Mouse (Mus musculus): ENCODE results near the gene Rab3gap1. TPM values are rescaled to one million over a fixed set of nuclear protein-coding genes. Genes with fewer than 3 reads are reported as not detected.

Gene Rab3gap1
- 10 to 100 TPM; 79.8 to 85.6 (median 83.1) TPM for total RNA-seq (2022)

DNA sequence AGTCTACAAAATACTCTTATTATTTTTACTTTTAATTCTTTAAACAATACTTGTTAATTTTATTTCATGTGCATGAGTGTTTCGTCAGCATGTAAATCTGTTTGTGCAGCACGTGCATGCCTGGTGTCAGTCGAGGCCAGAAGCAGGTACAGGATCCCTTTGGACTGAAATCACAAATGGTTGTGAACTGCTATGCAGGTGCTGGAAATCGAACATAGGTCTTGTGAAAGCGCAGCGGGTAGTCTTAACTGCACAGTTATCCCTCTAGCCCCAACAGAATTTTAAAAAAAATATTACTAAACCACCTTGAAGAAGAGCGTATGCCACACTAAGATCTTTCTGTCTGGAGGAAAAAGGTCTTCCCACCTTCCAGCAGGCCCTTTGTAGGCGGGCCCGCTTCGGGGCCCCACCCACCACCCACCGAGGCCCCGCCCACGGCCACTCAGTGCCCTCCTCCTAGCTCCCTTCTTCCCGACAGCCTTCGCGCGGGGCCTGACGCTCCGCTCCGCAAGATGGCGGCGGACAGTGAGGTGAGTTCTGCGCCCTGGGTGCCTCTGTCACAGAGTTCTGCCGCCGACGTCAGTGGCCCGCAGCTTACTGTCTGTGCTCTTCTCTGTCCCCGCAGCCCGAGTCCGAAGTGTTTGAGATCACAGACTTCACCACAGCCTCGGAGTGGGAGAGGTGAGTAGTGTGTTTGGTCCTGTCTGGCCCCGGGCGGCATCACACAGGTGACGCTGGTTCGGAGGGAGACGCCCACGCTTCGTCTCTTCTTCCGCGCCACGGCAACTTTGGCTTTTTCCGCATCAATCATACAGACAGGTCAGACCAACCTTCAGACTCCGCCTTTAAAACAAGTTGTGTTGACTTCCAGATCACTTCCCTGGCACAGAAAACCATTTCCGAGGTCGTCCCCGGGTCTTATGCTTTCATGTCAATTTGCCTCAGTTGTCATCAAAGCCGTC is at the start of gene Rab3gap1:
Gene Rab3gap1 (plus strand): TSS at position 474 of the 962 bp plus-strand sequence.
- DNase-seq (ENCODE audit: low spot score in 2 of 2) = peak; percentile 79 to 86

- DNase-seq (ENCODE audit: low spot score in 2 of 2) = no peak
Observed at GRCm38 (mm10) chr1:127827325-127827724, 41.2 kb upstream of the Rab3gap1 start.

DNA sequence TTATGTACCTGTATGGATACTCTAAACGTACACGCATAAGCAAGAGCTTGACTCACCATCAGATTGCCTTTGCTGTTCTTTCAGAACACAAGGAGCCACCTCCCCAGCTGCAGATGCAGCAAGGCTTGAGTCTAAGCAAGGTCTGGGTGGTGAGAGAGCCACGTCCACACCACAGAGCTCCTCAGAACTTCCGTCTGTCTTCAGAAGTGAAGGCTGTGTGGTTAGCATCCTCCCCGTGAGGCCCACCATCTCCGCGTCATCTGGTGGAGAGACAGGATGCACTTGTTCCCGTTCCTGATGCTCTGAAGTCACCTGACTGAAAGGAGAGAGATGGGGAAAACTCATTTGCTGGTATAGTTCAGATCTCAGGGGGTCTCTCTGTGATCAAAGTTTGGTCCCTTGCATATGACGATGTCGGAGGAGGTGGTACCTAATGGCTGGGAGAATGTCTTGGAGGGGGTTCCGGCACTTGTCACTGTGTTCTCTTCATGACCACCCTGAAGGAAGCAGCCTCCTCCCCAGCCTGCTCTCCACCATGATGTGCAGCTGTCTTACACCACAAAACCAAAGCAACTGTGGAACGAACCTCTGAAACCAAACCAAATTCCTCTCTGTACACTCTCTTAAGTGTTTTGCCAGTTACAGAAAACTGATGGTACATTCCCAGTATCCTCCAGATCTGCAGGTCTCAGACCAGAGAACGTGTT is 38.2 kb upstream of the Rab3gap1 start:
- DNase-seq (ENCODE audit: low spot score in 2 of 2) = no peak

DNA sequence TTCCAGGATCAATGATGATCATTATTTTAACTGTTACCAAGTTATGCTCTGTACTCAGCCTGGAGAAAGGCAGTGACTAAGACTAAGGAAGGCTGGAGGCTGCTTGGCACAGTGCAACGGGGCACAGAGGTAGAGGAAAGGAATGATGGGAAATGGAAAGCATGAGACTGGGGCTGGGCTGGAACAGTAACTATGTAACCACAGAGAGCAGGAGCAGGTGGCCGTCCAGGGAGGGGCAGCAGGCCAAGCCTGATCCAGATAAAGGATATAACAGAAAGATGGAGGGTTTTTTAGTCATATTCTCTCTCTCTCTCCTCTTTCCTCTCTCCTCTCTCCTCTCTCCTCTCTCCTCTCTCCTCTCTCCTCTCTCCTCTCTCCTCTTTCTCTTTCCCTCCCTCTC is 34.9 kb upstream of the Rab3gap1 start:
- DNase-seq (ENCODE audit: low spot score in 2 of 2) = no peak

- no peak for DNase-seq (ENCODE audit: low spot score in 2 of 2)
Observed at GRCm38 (mm10) chr1:127834202-127834601, 34.4 kb upstream of the Rab3gap1 start.

DNA sequence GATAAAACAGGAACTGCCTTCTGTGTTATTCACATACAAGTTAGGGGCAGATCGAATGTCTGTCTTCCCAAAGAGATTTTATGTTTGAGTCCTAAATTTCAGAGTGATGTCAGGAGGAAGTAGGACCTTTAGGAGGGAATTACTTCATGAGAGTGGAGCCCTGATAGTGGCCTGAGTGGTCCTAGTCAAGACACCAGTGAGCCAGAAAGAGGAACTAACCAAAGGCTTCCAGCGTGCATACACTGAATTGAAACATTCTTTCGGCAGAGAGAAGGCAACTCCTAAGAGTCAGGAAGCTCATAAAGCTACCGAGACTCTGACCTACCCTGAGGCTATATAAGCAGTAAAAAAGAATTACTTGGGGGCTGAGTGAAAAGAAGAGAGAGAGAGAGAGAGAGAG is 32.0 kb upstream of the Rab3gap1 start:
- DNase-seq (ENCODE audit: low spot score in 2 of 2) = no peak

GRCm38 (mm10) chr1:127838602-127839001 is 30.0 kb upstream of the Rab3gap1 start:
- no peak for DNase-seq (ENCODE audit: low spot score in 2 of 2)

DNA sequence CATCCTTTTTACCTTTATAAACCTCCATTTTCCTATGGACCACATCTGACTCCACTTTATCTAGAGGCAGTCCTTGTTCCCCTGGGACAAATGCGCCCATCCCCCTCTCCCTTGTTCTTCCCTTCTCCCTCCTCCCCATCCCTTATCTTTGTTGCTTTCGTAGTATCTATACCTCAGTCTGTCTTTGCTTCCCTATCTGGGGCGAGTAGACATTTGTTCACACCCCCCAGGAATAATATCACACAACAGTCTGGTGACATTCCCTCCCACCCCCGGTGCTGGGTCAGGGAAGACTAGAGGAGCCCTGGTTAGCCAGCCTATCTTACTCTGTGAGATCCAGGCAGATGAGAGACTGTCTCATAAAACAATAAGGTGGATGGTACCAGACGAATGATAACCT is 23.1 kb upstream of the Rab3gap1 start:
- DNase-seq (ENCODE audit: low spot score in 2 of 2) = no peak

DNA sequence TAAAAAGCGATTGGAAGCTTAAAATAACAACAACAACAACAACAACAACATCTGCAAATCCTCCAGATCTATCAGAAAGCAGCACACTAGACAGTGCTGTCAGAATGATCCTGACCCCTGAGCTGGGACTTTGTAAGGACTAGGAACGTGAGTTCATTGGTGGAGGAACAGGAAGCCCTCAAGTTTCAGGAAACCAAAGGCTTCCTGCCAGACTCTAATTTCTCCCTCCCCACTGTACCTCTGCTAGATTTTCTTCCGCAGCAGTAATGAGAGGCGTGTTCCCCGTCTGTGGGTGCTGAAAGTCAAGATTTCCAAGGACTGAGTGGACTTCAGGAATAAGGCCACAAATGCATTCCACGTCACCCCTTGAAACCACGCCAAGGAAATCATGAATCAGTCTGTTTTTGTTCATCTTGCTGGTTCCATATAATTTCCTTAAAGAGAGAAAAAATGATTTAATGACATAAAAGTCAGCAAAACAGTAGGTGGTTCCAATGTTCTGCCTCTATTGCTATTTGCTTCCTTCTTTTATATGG is 18.4 kb upstream of the Rab3gap1 start:
- DNase-seq (ENCODE audit: low spot score in 2 of 2) = no peak

- DNase-seq (ENCODE audit: low spot score in 2 of 2) = peak; percentile 16 to 35
Observed at GRCm38 (mm10) chr1:127854486-127855222, 13.9 kb upstream of the Rab3gap1 start, which contains the start of gene Map3k19. Gene Map3k19, minus strand, starts transcription at chr1:127855031.

DNA sequence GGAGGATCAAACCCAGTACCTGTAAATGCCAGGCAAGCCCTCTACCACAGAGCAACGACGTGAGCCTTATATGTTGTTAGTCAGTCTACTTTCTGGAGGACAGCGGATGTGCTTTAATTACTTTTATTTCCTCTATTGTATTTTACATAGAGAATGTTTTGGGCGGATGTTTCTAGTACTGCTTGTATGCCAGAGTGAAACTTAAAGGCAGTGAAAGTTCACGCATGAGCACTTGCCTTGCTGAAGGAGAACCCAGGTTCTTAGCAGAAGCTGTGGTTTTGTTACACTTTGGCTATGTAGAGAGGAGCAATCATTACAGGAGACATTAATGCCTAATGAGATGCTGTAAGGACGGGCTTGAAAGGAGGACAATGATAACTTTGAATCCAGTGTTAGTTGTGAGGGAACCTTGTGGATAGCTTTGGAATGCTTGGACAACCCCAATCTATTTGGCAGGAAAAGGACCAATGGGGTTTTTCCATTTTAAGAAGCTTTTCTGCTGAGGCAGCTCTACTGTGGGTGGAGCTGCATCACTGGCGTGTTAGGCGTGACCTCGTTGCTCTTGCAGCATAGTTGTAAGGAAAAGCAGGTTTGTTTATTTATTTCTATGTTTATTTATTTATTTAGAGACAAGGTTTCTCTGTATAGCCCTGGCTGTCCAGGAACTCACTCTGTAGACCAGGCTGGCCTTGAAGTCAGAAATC is 9.5 kb upstream of the Rab3gap1 start:
- DNase-seq (ENCODE audit: low spot score in 2 of 2) = no peak

DNA sequence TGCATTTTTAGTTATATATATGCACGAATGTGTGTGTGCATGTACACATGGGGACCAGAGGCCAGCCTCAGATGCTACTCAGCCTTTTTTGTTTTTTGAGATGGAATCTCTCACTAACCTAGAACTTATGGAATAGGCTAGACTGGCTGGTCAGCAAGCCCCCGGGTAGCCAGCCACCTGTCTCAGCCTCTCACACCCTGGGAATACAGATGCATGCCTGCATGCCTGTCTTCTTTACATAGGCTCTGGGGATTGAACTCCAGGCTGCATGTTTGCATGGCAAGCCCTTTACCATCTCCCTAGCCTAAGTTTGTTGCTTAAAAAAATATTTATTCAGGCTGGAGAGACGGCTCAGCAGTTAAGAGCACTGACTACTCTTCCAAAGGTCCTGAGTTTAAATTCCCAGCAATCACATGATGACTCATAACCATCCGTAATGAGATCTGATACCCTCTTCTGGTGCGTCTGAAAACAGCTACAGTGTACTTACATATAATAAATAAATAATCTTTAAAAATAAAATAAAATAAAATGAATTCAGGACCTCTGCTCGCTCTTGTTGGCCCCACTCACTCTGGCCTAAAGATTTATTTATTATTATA is 8.7 kb upstream of the Rab3gap1 start:
- DNase-seq (ENCODE audit: low spot score in 2 of 2) = no peak

DNA sequence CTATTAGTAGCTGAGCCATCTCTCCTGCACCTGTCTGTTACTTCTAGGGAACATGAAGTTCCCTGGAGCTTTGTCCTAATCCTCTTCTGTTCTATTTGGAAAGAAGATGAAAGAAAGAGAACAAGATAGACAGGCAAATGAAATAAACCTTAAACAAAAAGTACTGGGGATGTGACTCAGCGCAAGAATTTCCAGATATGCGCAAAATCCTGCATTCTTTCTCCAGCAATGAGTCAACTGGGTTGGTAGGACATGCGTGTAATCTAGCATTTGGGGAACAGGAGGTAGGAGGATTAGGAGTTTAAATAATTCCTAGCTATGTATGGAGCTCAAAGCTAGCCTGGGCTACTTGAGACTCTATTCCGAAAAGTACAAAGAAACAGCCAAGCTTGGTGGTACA is 8.1 kb upstream of the Rab3gap1 start:
- no peak for DNase-seq (ENCODE audit: low spot score in 2 of 2)

GRCm38 (mm10) chr1:127861900-127862299 is 6.7 kb upstream of the Rab3gap1 start:
- no peak for DNase-seq (ENCODE audit: low spot score in 2 of 2)

GRCm38 (mm10) chr1:127863806-127864205 is 4.8 kb upstream of the Rab3gap1 start:
- no peak for DNase-seq (ENCODE audit: low spot score in 2 of 2)

GRCm38 (mm10) chr1:127869276-127869675 is 703 bp downstream of the Rab3gap1 start:
- DNase-seq (ENCODE audit: low spot score in 2 of 2) = no peak

DNA sequence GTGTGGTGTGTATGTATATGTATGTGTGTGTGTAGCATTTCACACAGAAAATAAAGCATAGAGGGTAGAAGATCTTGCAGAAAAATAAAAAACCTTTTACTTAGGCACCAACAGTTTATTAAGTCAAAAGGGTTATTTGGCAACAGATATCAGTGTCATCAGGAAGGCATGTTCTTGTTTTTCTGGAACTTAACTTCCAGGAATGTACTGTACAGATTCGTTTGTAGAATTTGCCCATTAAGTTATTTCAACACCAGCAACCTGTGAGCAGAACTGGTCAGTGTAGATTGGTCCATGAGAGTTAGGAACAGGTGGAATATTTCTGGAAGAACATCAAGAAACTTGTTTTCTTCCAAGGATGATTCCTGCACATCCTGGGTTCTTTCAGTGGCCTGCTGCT is 30.8 kb downstream of the Rab3gap1 start:
- DNase-seq (ENCODE audit: low spot score in 2 of 2) = no peak

DNA sequence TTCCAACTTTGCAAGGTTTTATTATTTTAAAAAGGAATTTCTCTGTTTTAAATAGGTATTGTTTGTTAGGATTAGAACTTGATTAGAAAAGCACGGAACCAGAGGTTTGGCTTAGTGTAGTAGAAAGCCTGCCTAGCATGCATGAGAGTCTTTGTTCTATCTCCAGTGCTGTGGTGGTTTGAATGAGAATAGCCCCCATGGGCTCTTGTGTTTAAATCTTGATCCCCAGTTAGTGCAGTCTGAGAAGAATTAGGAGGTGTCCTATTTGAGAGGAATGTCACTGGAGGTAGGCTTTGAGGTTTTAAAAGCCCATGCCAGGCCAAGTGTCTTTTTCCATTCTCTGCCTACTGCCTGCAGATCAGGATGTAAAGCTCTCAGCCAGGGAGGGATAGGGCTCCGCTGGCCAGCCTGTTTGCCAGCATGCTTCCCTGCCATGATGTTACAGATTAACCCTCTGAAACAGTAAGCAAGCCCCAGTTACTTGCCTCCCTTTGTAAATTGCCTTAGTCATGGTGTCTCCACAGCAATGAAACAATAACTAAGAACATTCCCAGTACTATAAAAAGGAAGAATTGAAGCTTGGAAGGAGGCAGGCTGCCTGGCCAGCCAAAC is 36.3 kb downstream of the Rab3gap1 start:
- no peak for DNase-seq (ENCODE audit: low spot score in 2 of 2)

- DNase-seq (ENCODE audit: low spot score in 2 of 2) = no peak
Observed at GRCm38 (mm10) chr1:127913116-127913515, 44.5 kb downstream of the Rab3gap1 start.

- DNase-seq (ENCODE audit: low spot score in 2 of 2) = no peak
Observed at GRCm38 (mm10) chr1:127915316-127915715, 46.7 kb downstream of the Rab3gap1 start.

Data from left cerebral cortex, adult 8-10 months (tissue).